Mouse (Mus musculus): ENCODE data around the gene Dpf3. TPM values are rescaled to one million over a fixed set of nuclear protein-coding genes. Genes with fewer than 3 reads are reported as not detected.

Dpf3 gene
- polyA plus RNA-seq, 1 experiment from 2014 or later: 3.0 TPM

- no peaks in the 10 kb centered on the region for H3K9me3 ChIP-seq
- ATAC-seq (ENCODE audit: insufficient number of reproducible peaks, insufficient read depth, low FRiP score, low TSS enrichment, low read depth): no peak
- H3K4me1 ChIP-seq: peaks cover 23% of the 10 kb centered on the region
- WGBS: 67% methylated on average over 5 of the region's 5 CpGs
- H3K4me3 ChIP-seq: no peak overlapping the region
- no peaks in the 10 kb centered on the region for H3K27me3 ChIP-seq
- no peak overlapping the region for H3K9ac ChIP-seq
- no peaks in the 10 kb centered on the region for H3K36me3 ChIP-seq
- no peak overlapping the region for H3K4me2 ChIP-seq
- H3K27ac ChIP-seq: no peak overlapping the region
Observed at GRCm38 (mm10) chr12:83204361-83204760, 283.2 kb downstream of the Dpf3 start.

- Histone ChIP-seq H3K27ac (peak overlapping the region; percentile 28; the same call in 1 of the 2 replicates), H3K4me3 (no peak overlapping the region), H3K4me2 (no peak overlapping the region), H3K27me3 (no peaks in the 10 kb centered on the region), H3K9ac (no peak overlapping the region), H3K9me3 (no peaks in the 10 kb centered on the region), H3K36me3 (no peaks in the 10 kb centered on the region), H3K4me1 (peaks cover 11% of the 10 kb centered on the region)
- ATAC-seq (ENCODE audit: insufficient number of reproducible peaks, insufficient read depth, low FRiP score, low TSS enrichment, low read depth): no peak
- 25% methylated on average over 3 of the region's 3 CpGs for WGBS
Observed at GRCm38 (mm10) chr12:83201674-83202073, 285.8 kb downstream of the Dpf3 start.

- H3K9ac ChIP-seq: no peak overlapping the region
- no peaks in the 10 kb centered on the region for H3K4me1 ChIP-seq
- no peak overlapping the region for H3K4me3 ChIP-seq
- WGBS: 74% methylated on average over 6 of the region's 6 CpGs
- H3K27ac ChIP-seq: no peak overlapping the region
- H3K36me3 ChIP-seq: no peaks in the 10 kb centered on the region
- no peaks in the 10 kb centered on the region for H3K9me3 ChIP-seq
- H3K27me3 ChIP-seq: no peaks in the 10 kb centered on the region
- H3K4me2 ChIP-seq: no peak overlapping the region
- ATAC-seq (ENCODE audit: insufficient number of reproducible peaks, insufficient read depth, low FRiP score, low TSS enrichment, low read depth): no peak
Observed at GRCm38 (mm10) chr12:83180561-83180960, 307.0 kb downstream of the Dpf3 start.

- no peak for ATAC-seq (ENCODE audit: insufficient number of reproducible peaks, insufficient read depth, low FRiP score, low TSS enrichment, low read depth)
- H3K4me3 ChIP-seq: no peak overlapping the region
- H3K4me2 ChIP-seq: no peak overlapping the region
- 75% methylated on average over 1 of the region's 1 CpGs for WGBS
- H3K36me3 ChIP-seq: no peaks in the 10 kb centered on the region
- no peaks in the 10 kb centered on the region for H3K4me1 ChIP-seq
- no peaks in the 10 kb centered on the region for H3K9me3 ChIP-seq
- H3K9ac ChIP-seq: no peak overlapping the region
- H3K27me3 ChIP-seq: no peaks in the 10 kb centered on the region
- no peak overlapping the region for H3K27ac ChIP-seq
Observed at GRCm38 (mm10) chr12:83179860-83180259, 307.7 kb downstream of the Dpf3 start.

- Histone ChIP-seq H3K4me2 (no peak overlapping the region), H3K36me3 (no peaks in the 10 kb centered on the region), H3K4me3 (no peak overlapping the region), H3K4me1 (no peaks in the 10 kb centered on the region), H3K27ac (no peak overlapping the region), H3K9ac (no peak overlapping the region), H3K9me3 (no peaks in the 10 kb centered on the region), H3K27me3 (no peaks in the 10 kb centered on the region)
- WGBS: 71% methylated on average over 2 of the region's 2 CpGs
- ATAC-seq (ENCODE audit: insufficient number of reproducible peaks, insufficient read depth, low FRiP score, low TSS enrichment, low read depth): no peak
Observed at GRCm38 (mm10) chr12:83178770-83179169, 308.7 kb downstream of the Dpf3 start.

GRCm38 (mm10) chr12:83169495-83170209 lies 317.9 kb downstream of the Dpf3 start:
- no peak overlapping the region for H3K9ac ChIP-seq
- H3K27ac ChIP-seq: no peak overlapping the region
- no peaks in the 10 kb centered on the region for H3K9me3 ChIP-seq
- no peak overlapping the region for H3K4me2 ChIP-seq
- no peak overlapping the region for H3K4me3 ChIP-seq
- no peak for ATAC-seq (ENCODE audit: insufficient number of reproducible peaks, insufficient read depth, low FRiP score, low TSS enrichment, low read depth)
- no peaks in the 10 kb centered on the region for H3K4me1 ChIP-seq
- no peaks in the 10 kb centered on the region for H3K36me3 ChIP-seq
- 66% methylated on average over 12 of the region's 12 CpGs for WGBS
- no peaks in the 10 kb centered on the region for H3K27me3 ChIP-seq

- H3K9me3 ChIP-seq: no peaks in the 10 kb centered on the region
- no peaks in the 10 kb centered on the region for H3K36me3 ChIP-seq
- H3K4me1 ChIP-seq: no peaks in the 10 kb centered on the region
- H3K4me3 ChIP-seq: no peak overlapping the region
- H3K9ac ChIP-seq: no peak overlapping the region
- WGBS: 83% methylated on average over 6 of the region's 6 CpGs
- no peak for ATAC-seq (ENCODE audit: insufficient number of reproducible peaks, insufficient read depth, low FRiP score, low TSS enrichment, low read depth)
- no peak overlapping the region for H3K27ac ChIP-seq
- no peak overlapping the region for H3K4me2 ChIP-seq
- H3K27me3 ChIP-seq: no peaks in the 10 kb centered on the region
Observed at GRCm38 (mm10) chr12:83168310-83168709, 319.2 kb downstream of the Dpf3 start.

- H3K27me3 ChIP-seq: no peaks in the 10 kb centered on the region
- H3K4me1 ChIP-seq: no peaks in the 10 kb centered on the region
- no peak overlapping the region for H3K27ac ChIP-seq
- H3K9me3 ChIP-seq: no peaks in the 10 kb centered on the region
- no peak overlapping the region for H3K4me3 ChIP-seq
- WGBS: 84% methylated on average over 1 of the region's 1 CpGs
- H3K4me2 ChIP-seq: no peak overlapping the region
- no peak for ATAC-seq (ENCODE audit: insufficient number of reproducible peaks, insufficient read depth, low FRiP score, low TSS enrichment, low read depth)
- H3K36me3 ChIP-seq: no peaks in the 10 kb centered on the region
- H3K9ac ChIP-seq: no peak overlapping the region
Observed at GRCm38 (mm10) chr12:83165058-83165457, 322.5 kb downstream of the Dpf3 start.

Other genes starting within 250 kb of the Dpf3 start
- gene Dcaf4, start 32.8 kb upstream of the Dpf3 start, polyA plus RNA-seq (2015; fragmentation: Nextera tagmentation; extraction: Ambion mirVana): 42.2 and 42.4 TPM in 2 replicates
- 22.5 and 26.2 TPM in 2 replicates for gene Zfyve1, start 109.5 kb upstream of the Dpf3 start, polyA plus RNA-seq (2015; fragmentation: Nextera tagmentation; extraction: Ambion mirVana)
- 315 and 335 TPM in 2 replicates for gene Rbm25, start 143.5 kb upstream of the Dpf3 start, polyA plus RNA-seq (2015; fragmentation: Nextera tagmentation; extraction: Ambion mirVana)
- gene Psen1, start 200.4 kb upstream of the Dpf3 start, polyA plus RNA-seq (2015; fragmentation: Nextera tagmentation; extraction: Ambion mirVana): 58.7 and 67.4 TPM in 2 replicates